Mouse (Mus musculus): Measurements from ENCODE around the gene Tsnax.

- TF ChIP-seq POLR2A (IDR thresholded peaks at IDR 0.05; ENCODE audit: borderline replicate concordance, extremely low read depth, low read depth, low read length) (no peak), CTCF (IDR thresholded peaks at IDR 0.05; ENCODE audit: insufficient read depth, low read length) (no peak)
Observed at GRCm38 (mm10) chr8:125074581-125074980, 61.8 kb downstream of the Tsnax start.

Measured in lung, adult 2 months (tissue).